Comparison of ENCODE assay signal across 12 mouse cellular contexts in genomic region chr5:35647562-35647961, GRCm38 (mm10). TPM values are rescaled to one million over a fixed set of nuclear protein-coding genes. Genes with fewer than 3 reads are reported as not detected.
DNase-seq lines count a peak whose midpoint lies in the region; ATAC-seq and TF ChIP-seq lines count a peak whose summit lies in the region.
"Had no signal": no experiment of that assay in that cellular context is flagged by ENCODE, and none has a peak within 500 bp of the region (broad histone marks: within the 10 kb centered on the region; RNA-seq: fewer than 3 reads in every experiment).

No protein-coding gene starts in this region.

- no peaks in the 10 kb centered on the region for H3K27me3 ChIP-seq in kidney, postnatal 0 days (ENCODE audit: insufficient read depth, low read length)
- H3K27me3 ChIP-seq in kidney, embryonic 14.5 days (ENCODE audit: control insufficient read depth, insufficient read depth, low read length) = no peaks in the 10 kb centered on the region
- H3K27me3 ChIP-seq: forebrain, embryonic 13.5 days had no signal

- peak; percentile 59; the same call in 1 of the 2 replicates for ATAC-seq in kidney, postnatal 0 days (replicated peaks; ENCODE audit: low FRiP score, low read depth)
- ATAC-seq in kidney, embryonic 14.5 days (ENCODE audit: low FRiP score, low TSS enrichment) = no peak; the same call in 1 of the 2 replicates
- ATAC-seq: forebrain, embryonic 13.5 days had no signal

- 42% methylated on average over 4 of the region's 4 CpGs for WGBS in kidney, postnatal 0 days
- 48% methylated on average over 4 of the region's 4 CpGs for WGBS in kidney, embryonic 14.5 days

- TF ChIP-seq CTCF in kidney, postnatal 0 days (IDR thresholded peaks at IDR 0.05; ENCODE audit: low read depth) = no peak

- no peak overlapping the region for H3K9ac ChIP-seq in kidney, postnatal 0 days (ENCODE audit: low read depth, low read length)
- no peak overlapping the region for H3K9ac ChIP-seq in kidney, embryonic 14.5 days (ENCODE audit: low read depth, low read length)
- H3K9ac ChIP-seq: forebrain, embryonic 13.5 days; liver, embryonic 15.5 days had no signal

- no peak overlapping the region for H3K27ac ChIP-seq in kidney, postnatal 0 days
- no peak overlapping the region for H3K27ac ChIP-seq in kidney, embryonic 14.5 days (ENCODE audit: low read depth, low read length)
- H3K27ac ChIP-seq: forebrain, embryonic 13.5 days; hindbrain, embryonic 10.5 days; liver, embryonic 15.5 days had no signal

- H3K4me2 ChIP-seq in kidney, postnatal 0 days (ENCODE audit: low read length) = no peak overlapping the region
- no peak overlapping the region for H3K4me2 ChIP-seq in kidney, embryonic 14.5 days (replicated peaks; ENCODE audit: low read depth, low read length)
- H3K4me2 ChIP-seq: forebrain, embryonic 13.5 days; liver, embryonic 15.5 days had no signal

- intact Hi-C loops in heart, postnatal 25 days (cut with DNase I) = no loop called here

- DNase-seq in kidney, postnatal 0 days (ENCODE audit: low spot score) = peak; percentile 34
- peak; percentile 83 for DNase-seq in fibroblast of lung, adult 2 months (ENCODE audit: low read depth)
- peak; percentile 66 for DNase-seq in heart, postnatal 25 days (ENCODE audit: low spot score)
- peak; percentile 54 to 85 for DNase-seq in lung, postnatal 4 days
- no peak for DNase-seq in embryo, embryonic 10.5 days (ENCODE audit: low spot score)
- no peak for DNase-seq in right cerebral cortex, postnatal 25 days
- DNase-seq in left cerebral cortex, adult 11 months (ENCODE audit: low spot score) = no peak

- no peak overlapping the region for H3K4me3 ChIP-seq in kidney, postnatal 0 days (replicated peaks; ENCODE audit: low read depth, low read length)
- no peak overlapping the region for H3K4me3 ChIP-seq in kidney, embryonic 14.5 days (ENCODE audit: low read length)
- H3K4me3 ChIP-seq: forebrain, embryonic 13.5 days; hindbrain, embryonic 10.5 days; liver, embryonic 15.5 days had no signal

- no peaks in the 10 kb centered on the region; the same call in none of the 2 replicates for H3K4me1 ChIP-seq in kidney, postnatal 0 days (replicated peaks; ENCODE audit: insufficient read depth, low read length)
- peaks cover 6% of the 10 kb centered on the region; the same call in 1 of the 2 replicates for H3K4me1 ChIP-seq in kidney, embryonic 14.5 days (ENCODE audit: control insufficient read depth, insufficient read depth, low read length)
- H3K4me1 ChIP-seq: forebrain, embryonic 13.5 days; liver, embryonic 15.5 days had no signal

- H3K36me3 ChIP-seq in kidney, postnatal 0 days (ENCODE audit: insufficient read depth, low read length) = no peaks in the 10 kb centered on the region
- no peaks in the 10 kb centered on the region for H3K36me3 ChIP-seq in kidney, embryonic 14.5 days (ENCODE audit: control insufficient read depth, insufficient read depth, low read length)
- H3K36me3 ChIP-seq: hindbrain, embryonic 10.5 days; liver, embryonic 15.5 days had no signal

- no peaks in the 10 kb centered on the region for H3K9me3 ChIP-seq in kidney, postnatal 0 days (replicated peaks; ENCODE audit: low read length)
- H3K9me3 ChIP-seq in kidney, embryonic 14.5 days (ENCODE audit: control insufficient read depth, low read length) = no peaks in the 10 kb centered on the region
- H3K9me3 ChIP-seq: forebrain, embryonic 13.5 days; hindbrain, embryonic 10.5 days; liver, embryonic 15.5 days had no signal

RNA-seq across cellular contexts. Expression of gene Htra3, which starts 32.0 kb away (rescaled TPM):
- 22.4 and 24.6 TPM in 2 replicates for polyA plus RNA-seq in kidney, postnatal 0 days (2015; fragmentation: Nextera tagmentation; extraction: Ambion mirVana)
- 7.0 and 8.6 TPM in 2 replicates for polyA plus RNA-seq in kidney, embryonic 14.5 days (2014; fragmentation: Nextera tagmentation; extraction: Ambion mirVana)
- 100 to 1,000 TPM; 116 to 131 TPM for total RNA-seq in heart, postnatal 25 days (2021)
- total RNA-seq: common myeloid progenitor, adult 5-6 weeks had no signal

Comparison
In these comparisons a context has a peak if more than half of its experiments do, and no peak if none do; other contexts are left out.
1. DNase-seq: peak in kidney, postnatal 0 days (single experiment), fibroblast of lung, adult 2 months (single experiment), heart, postnatal 25 days (single experiment) and lung, postnatal 4 days (2 of 2); none in embryo, embryonic 10.5 days (single experiment), right cerebral cortex, postnatal 25 days (single experiment) and left cerebral cortex, adult 11 months (single experiment).